Mouse (Mus musculus) granulocyte monocyte progenitor cell, adult 5-6 weeks (primary cell): Measurements from ENCODE around the gene Atrn. TPM values are rescaled to one million over a fixed set of nuclear protein-coding genes. Genes with fewer than 3 reads are reported as not detected.

Experiments
- ATAC-seq: replicated peaks from 2 replicates; pipeline ENCODE4 v1.8.0; 2016; ENCODE audit warnings: mild to moderate bottlenecking, moderate TSS enrichment, inconsistent platforms; ENCODE audit not compliant: poor library complexity, severe bottlenecking
- total RNA-seq, 2 experiments: library from RNA; stranded (forward) in 1 of 2; stranded (reverse) in 1 of 2; fragments of 200-712, 200-1000 nt in 1 of 2; fragments of >200 nt in 1 of 2; fragmentation: Nextera tagmentation in 1 of 2; gene quantifications; 2 replicates each; pipeline ENCODE4 v1.2.3; 2014 to 2017

Atrn gene
- total RNA-seq, 2 experiments from 2014 or later: 37.3 to 37.7 TPM

DNA sequence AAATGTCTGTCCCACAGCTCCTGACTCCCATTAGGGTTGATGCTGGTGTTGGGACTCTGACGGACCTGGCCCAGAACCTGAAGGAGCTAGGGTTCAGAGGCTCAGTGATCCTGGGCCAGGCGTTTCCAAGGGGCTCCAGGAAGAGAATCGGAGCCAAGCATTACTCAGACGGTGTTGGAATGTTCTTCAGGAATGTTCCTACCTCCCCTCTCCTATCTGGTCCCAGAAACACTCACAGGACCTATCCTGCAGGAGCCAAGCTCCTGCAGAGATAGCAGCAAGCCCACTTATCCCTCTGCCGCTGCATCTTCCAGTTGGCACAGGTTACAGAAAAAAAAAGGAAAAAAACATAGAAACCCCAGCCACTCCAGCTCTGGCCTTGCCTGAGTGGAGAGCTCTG lies 155.3 kb downstream of the Atrn start:
- ATAC-seq: no peak

DNA sequence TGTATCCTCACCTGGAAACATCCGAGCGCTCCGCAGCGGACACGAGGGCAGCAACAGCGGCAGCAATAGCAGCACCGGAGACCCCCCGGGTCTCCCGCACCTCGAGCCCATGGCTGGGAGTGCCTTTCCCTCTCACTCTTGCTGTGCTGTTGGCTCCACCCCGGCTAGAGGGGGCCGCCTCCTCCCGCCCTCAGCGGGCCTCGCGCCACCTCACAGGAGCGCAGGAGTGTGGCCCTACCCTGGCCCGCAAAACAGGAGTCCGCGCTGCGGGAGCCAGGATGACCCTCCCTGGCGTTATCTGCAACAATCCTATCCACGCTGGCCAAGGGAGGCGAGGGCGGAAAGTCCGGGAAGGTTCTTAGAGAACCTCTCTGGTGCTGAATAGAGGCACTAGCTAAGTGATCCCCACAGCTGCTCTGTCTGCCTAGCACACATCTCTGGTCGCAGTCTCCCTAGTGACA lies 157.1 kb downstream of the Atrn start, which contains the start of gene Adam33:
Gene Adam33 (minus strand): TSS at position 411 of the 461 bp plus-strand sequence.
- no peak; the same call in 1 of the 2 replicates for ATAC-seq

DNA sequence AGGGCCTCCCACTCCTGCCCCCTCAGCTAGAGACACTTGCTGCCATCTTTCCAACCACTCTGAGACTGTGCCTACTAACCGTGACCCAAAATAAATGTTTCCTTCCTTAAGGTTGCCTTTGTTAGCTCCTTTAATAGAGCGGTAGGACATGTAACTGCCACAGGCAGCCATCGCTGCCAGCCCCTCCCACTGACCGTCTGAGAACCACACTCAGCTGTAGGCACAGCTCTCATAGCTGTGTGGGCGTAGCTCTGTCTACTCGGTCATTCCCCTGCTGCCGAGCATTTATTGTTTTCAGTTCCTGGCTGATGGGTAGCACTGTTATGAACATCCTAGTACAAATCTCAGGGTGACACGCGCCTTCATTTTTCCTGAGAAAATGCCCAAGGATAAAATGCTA lies 160.0 kb downstream of the Atrn start:
- ATAC-seq: no peak

DNA sequence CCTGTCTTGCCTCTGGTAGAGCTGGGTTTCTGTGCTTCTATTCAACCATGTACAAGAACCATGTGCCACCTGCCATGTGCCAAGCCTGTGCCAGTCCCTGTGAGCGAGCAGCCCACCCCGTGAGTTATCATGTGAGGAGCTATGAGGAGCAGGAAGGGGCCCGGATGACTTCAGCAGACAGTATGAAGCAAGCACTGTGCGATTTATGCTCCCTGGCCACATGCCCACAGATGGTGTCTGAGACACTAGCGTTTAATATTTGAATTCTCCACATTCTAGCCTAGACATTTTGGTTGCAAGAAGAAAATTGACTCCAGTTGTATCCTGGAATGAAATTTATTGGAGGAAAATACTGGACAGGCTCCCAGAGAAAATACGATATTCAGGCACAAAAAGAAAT lies 161.2 kb downstream of the Atrn start:
- no peak for ATAC-seq

DNA sequence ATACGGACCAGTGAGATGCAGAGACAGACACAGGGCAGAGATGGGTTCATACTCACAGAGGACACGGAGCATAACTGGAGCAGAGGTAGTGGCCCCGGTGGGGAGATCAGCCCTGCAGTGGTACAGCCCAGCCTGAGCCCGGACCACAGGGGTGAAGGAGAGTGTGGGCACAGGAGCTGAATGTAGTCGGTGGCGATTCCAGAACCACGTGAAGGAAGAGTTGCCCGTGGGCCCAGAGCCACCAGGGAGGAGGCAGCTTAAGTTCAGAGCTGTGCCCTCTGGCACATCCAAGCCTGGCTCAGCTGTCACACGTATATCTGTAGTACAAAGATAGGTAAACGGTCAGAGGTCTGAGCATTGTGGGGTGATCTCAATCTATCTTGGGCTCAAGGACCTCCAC lies 166.2 kb downstream of the Atrn start:
- no peak for ATAC-seq

Other genes starting within 250 kb of the Atrn start
- gene Ddrgk1, start 241.8 kb upstream of the Atrn start, total RNA-seq (2014; fragmentation: Nextera tagmentation): 50.3 and 111 TPM in 2 replicates
- gene Ddrgk1, start 241.8 kb upstream of the Atrn start, total RNA-seq (2017): 84.5 and 86.3 TPM in 2 replicates
- gene Itpa, start 238.9 kb upstream of the Atrn start, total RNA-seq (2014; fragmentation: Nextera tagmentation): 80.5 and 90.4 TPM in 2 replicates
- 64.1 and 76.7 TPM in 2 replicates for gene Itpa, start 238.9 kb upstream of the Atrn start, total RNA-seq (2017)
- 0.32 and 5.7 TPM in 2 replicates for gene Slc4a11, start 209.0 kb upstream of the Atrn start, total RNA-seq (2014; fragmentation: Nextera tagmentation)
- 0.52 TPM in 1 of 2 replicates, not detected in the other for gene Slc4a11, start 209.0 kb upstream of the Atrn start, total RNA-seq (2017)
- 10.5 and 19.0 TPM in 2 replicates for gene 4930402H24Rik, start 89 bp upstream of the Atrn start, total RNA-seq (2014; fragmentation: Nextera tagmentation)
- gene 4930402H24Rik, start 89 bp upstream of the Atrn start, total RNA-seq (2017): 5.3 and 8.6 TPM in 2 replicates
- gene Gfra4, start 136.6 kb downstream of the Atrn start, total RNA-seq (2014; fragmentation: Nextera tagmentation): not detected in 2 replicates
- not detected in 2 replicates for gene Gfra4, start 136.6 kb downstream of the Atrn start, total RNA-seq (2017)
- gene Adam33, start 157.3 kb downstream of the Atrn start, total RNA-seq (2014; fragmentation: Nextera tagmentation): 1.1 TPM in 1 of 2 replicates, not detected in the other
- gene Adam33, start 157.3 kb downstream of the Atrn start, total RNA-seq (2017): not detected in 2 replicates
- not detected in 2 replicates for gene Siglec1, start 180.3 kb downstream of the Atrn start, total RNA-seq (2014; fragmentation: Nextera tagmentation)
- not detected in 2 replicates for gene Siglec1, start 180.3 kb downstream of the Atrn start, total RNA-seq (2017)
- not detected in 2 replicates for gene Hspa12b, start 220.8 kb downstream of the Atrn start, total RNA-seq (2014; fragmentation: Nextera tagmentation)
- not detected in 2 replicates for gene Hspa12b, start 220.8 kb downstream of the Atrn start, total RNA-seq (2017)
- not detected in 2 replicates for gene Gm11037, start 227.0 kb downstream of the Atrn start, total RNA-seq (2014; fragmentation: Nextera tagmentation)
- not detected in 2 replicates for gene Gm11037, start 227.0 kb downstream of the Atrn start, total RNA-seq (2017)